Mouse (Mus musculus) forebrain, embryonic 14.5 days (tissue): ENCODE results near the gene Tas2r119. TPM values are rescaled to one million over a fixed set of nuclear protein-coding genes. Genes with fewer than 3 reads are reported as not detected.

ENCODE experiments used
- ATAC-seq: fragments of 200-750 bp; cut with Nextera tagmentation; 2 replicates; pipeline ENCODE4 v1.8.0; 2017; ENCODE audit warnings: mild to moderate bottlenecking, moderate library complexity
- DNase-seq: peaks from one replicate; pipeline ENCODE4 v3.0.0-alpha.2; 2015; ENCODE audit warnings: low spot score
- H3K27ac ChIP-seq: fragments of 300-500 bp; sonication (generic); 2 replicates; pipeline ENCODE4 v1.5.1; 2014; ENCODE audit warnings: low read depth, mild to moderate bottlenecking, control low read depth, low read length, moderate library complexity
- H3K27me3 ChIP-seq: fragments of 300-500 bp; sonication (generic); replicated peaks from 2 replicates; pipeline ENCODE4 v1.6.1; 2014; ENCODE audit warnings: low read length, control low read depth, mixed read lengths; ENCODE audit not compliant: control insufficient read depth, insufficient read depth
- H3K36me3 ChIP-seq: fragments of 300-500 bp; sonication (generic); 2 replicates; pipeline ENCODE4 v1.6.1; 2014; ENCODE audit warnings: low read length, control low read depth; ENCODE audit not compliant: control insufficient read depth, insufficient read depth
- H3K4me1 ChIP-seq: fragments of 300-500 bp; sonication (generic); 2 replicates; pipeline ENCODE4 v1.6.1; 2014; ENCODE audit warnings: antibody characterized with exemption, low read length, control low read depth; ENCODE audit not compliant: control insufficient read depth, insufficient read depth
- H3K4me2 ChIP-seq: fragments of 300-500 bp; sonication (generic); 2 replicates; pipeline ENCODE4 v1.6.1; 2014; ENCODE audit warnings: mild to moderate bottlenecking, control low read depth, low read length
- H3K4me3 ChIP-seq: fragments of 300-500 bp; sonication (generic); 2 replicates; pipeline ENCODE4 v1.5.1; 2014; ENCODE audit warnings: low read depth, low read length, control low read depth
- H3K9ac ChIP-seq: fragments of 300-500 bp; sonication (generic); 2 replicates; pipeline ENCODE4 v1.6.1; 2014; ENCODE audit warnings: mild to moderate bottlenecking, low read length, control low read depth, moderate library complexity
- H3K9me3 ChIP-seq: fragments of 300-500 bp; sonication (generic); replicated peaks from 2 replicates; pipeline ENCODE4 v1.6.1; 2016; ENCODE audit warnings: low read length, control low read depth, mixed read lengths; ENCODE audit not compliant: control insufficient read depth
- WGBS: fragments of 180-500 bp; shearing (Covaris S2); extraction: QIAGEN DNeasy Blood & Tissue Kit; methylation state at CpG from one replicate; pipeline ENCODE4 v1.1.7; 2014; 5-methylcytosine and 5-hydroxymethylcytosine counted together
- polyA plus RNA-seq: library from polyadenylated mRNA; unstranded; fragments of >200 nt; fragmentation: Nextera tagmentation; extraction: Ambion mirVana; gene quantifications from 2 replicates; pipeline ENCODE4 v1.2.1, GENCODE M21; 2014

The Tas2r119 gene
- polyA plus RNA-seq: not detected in 2 replicates

- no peak for ATAC-seq
- Histone ChIP-seq H3K9me3 (no peaks in the 10 kb centered on the region), H3K4me2 (no peak within 1 kb of the TSS), H3K9ac (no peak within 1 kb of the TSS), H3K27me3 (no peaks in the 10 kb centered on the region), H3K27ac (no peak within 1 kb of the TSS), H3K4me1 (peaks cover 11% of the 10 kb centered on the region), H3K4me3 (no peak within 1 kb of the TSS), H3K36me3 (no peaks in the 10 kb centered on the region)
- no peak for DNase-seq
- 93% methylated on average over 4 of the region's 4 CpGs for WGBS
These were observed at the start of gene Tas2r119 for GRCm38 (mm10) chr15:32176989-32177388. Gene Tas2r119 (plus strand): TSS chr15:32177289.

- Histone ChIP-seq H3K4me1 (no peaks in the 10 kb centered on the region), H3K4me2 (no peak overlapping the region), H3K27ac (no peak overlapping the region), H3K4me3 (no peak overlapping the region), H3K9ac (no peak overlapping the region), H3K36me3 (no peaks in the 10 kb centered on the region), H3K9me3 (no peaks in the 10 kb centered on the region), H3K27me3 (no peaks in the 10 kb centered on the region)
- ATAC-seq: no peak
- WGBS: 94% methylated on average over 7 of the region's 7 CpGs
- no peak for DNase-seq
These were observed 44.8 kb upstream of the Tas2r119 start for GRCm38 (mm10) chr15:32132315-32132714.

- Histone ChIP-seq H3K4me2 (no peak overlapping the region), H3K9ac (no peak overlapping the region), H3K4me1 (no peaks in the 10 kb centered on the region), H3K9me3 (no peaks in the 10 kb centered on the region), H3K27me3 (no peaks in the 10 kb centered on the region), H3K27ac (no peak overlapping the region), H3K36me3 (no peaks in the 10 kb centered on the region), H3K4me3 (no peak overlapping the region)
- ATAC-seq (no peak), DNase-seq (no peak)
These were observed 35.4 kb upstream of the Tas2r119 start for GRCm38 (mm10) chr15:32141657-32142056.

GRCm38 (mm10) chr15:32144269-32144668 lies 32.8 kb upstream of the Tas2r119 start:
- H3K4me2 ChIP-seq: no peak overlapping the region
- no peaks in the 10 kb centered on the region for H3K4me1 ChIP-seq
- H3K9me3 ChIP-seq: no peaks in the 10 kb centered on the region
- H3K27me3 ChIP-seq: no peaks in the 10 kb centered on the region
- WGBS: 65% methylated on average over 3 of the region's 3 CpGs
- ATAC-seq (no peak), DNase-seq (no peak)
- H3K27ac ChIP-seq: no peak overlapping the region
- no peak overlapping the region for H3K4me3 ChIP-seq
- no peaks in the 10 kb centered on the region for H3K36me3 ChIP-seq
- H3K9ac ChIP-seq: no peak overlapping the region

GRCm38 (mm10) chr15:32153404-32153803 lies 23.7 kb upstream of the Tas2r119 start:
- Histone ChIP-seq H3K36me3 (no peaks in the 10 kb centered on the region), H3K4me3 (no peak overlapping the region), H3K4me2 (no peak overlapping the region), H3K9ac (no peak overlapping the region), H3K9me3 (no peaks in the 10 kb centered on the region), H3K4me1 (no peaks in the 10 kb centered on the region), H3K27ac (no peak overlapping the region), H3K27me3 (no peaks in the 10 kb centered on the region)
- 86% methylated on average over 2 of the region's 2 CpGs for WGBS
- ATAC-seq (no peak), DNase-seq (no peak)

GRCm38 (mm10) chr15:32153857-32154449 lies 23.1 kb upstream of the Tas2r119 start:
- no peak for ATAC-seq
- WGBS: 57% methylated on average over 11 of the region's 11 CpGs
- Histone ChIP-seq H3K36me3 (no peaks in the 10 kb centered on the region), H3K9ac (no peak overlapping the region), H3K27me3 (no peaks in the 10 kb centered on the region), H3K9me3 (no peaks in the 10 kb centered on the region), H3K4me2 (no peak overlapping the region), H3K4me3 (no peak overlapping the region), H3K27ac (no peak overlapping the region), H3K4me1 (no peaks in the 10 kb centered on the region)
- no peak for DNase-seq

GRCm38 (mm10) chr15:32156126-32156525 lies 21.0 kb upstream of the Tas2r119 start:
- 61% methylated on average over 5 of the region's 5 CpGs for WGBS
- Histone ChIP-seq H3K4me2 (no peak overlapping the region), H3K9me3 (no peaks in the 10 kb centered on the region), H3K4me1 (no peaks in the 10 kb centered on the region), H3K27ac (no peak overlapping the region), H3K27me3 (no peaks in the 10 kb centered on the region), H3K36me3 (no peaks in the 10 kb centered on the region), H3K9ac (no peak overlapping the region), H3K4me3 (no peak overlapping the region)
- DNase-seq (no peak), ATAC-seq (no peak)

- H3K4me1 ChIP-seq: no peaks in the 10 kb centered on the region
- H3K9ac ChIP-seq: no peak overlapping the region
- no peak overlapping the region for H3K4me3 ChIP-seq
- DNase-seq (no peak), ATAC-seq (no peak)
- no peaks in the 10 kb centered on the region for H3K36me3 ChIP-seq
- no peak overlapping the region for H3K27ac ChIP-seq
- H3K9me3 ChIP-seq: no peaks in the 10 kb centered on the region
- no peaks in the 10 kb centered on the region for H3K27me3 ChIP-seq
- no peak overlapping the region for H3K4me2 ChIP-seq
These were observed 16.8 kb upstream of the Tas2r119 start for GRCm38 (mm10) chr15:32160281-32160680.

GRCm38 (mm10) chr15:32171764-32172163 lies 5.3 kb upstream of the Tas2r119 start:
- peak overlapping the region; percentile 78 for H3K27ac ChIP-seq
- ATAC-seq: peak; percentile 55
- no peaks in the 10 kb centered on the region for H3K9me3 ChIP-seq
- WGBS: 17% methylated on average over 6 of the region's 6 CpGs
- no peaks in the 10 kb centered on the region for H3K27me3 ChIP-seq
- peaks cover 20% of the 10 kb centered on the region for H3K4me1 ChIP-seq
- DNase-seq: peak; percentile 67
- peak overlapping the region; percentile 22; the same call in 1 of the 2 replicates for H3K4me2 ChIP-seq
- H3K9ac ChIP-seq: no peak overlapping the region
- H3K4me3 ChIP-seq: no peak overlapping the region
- no peaks in the 10 kb centered on the region for H3K36me3 ChIP-seq
